ENCODE assay signal across 7 mouse cellular contexts in genomic region chr1:125560259-125561192, GRCm38 (mm10). TPM values are rescaled to one million over a fixed set of nuclear protein-coding genes. Genes with fewer than 3 reads are reported as not detected.
DNase-seq lines count a peak whose midpoint lies in the region; ATAC-seq lines count a peak whose summit lies in the region.

Slc35f5 (plus strand) TSS chr1:125560595.

- peaks cover 10% of the 10 kb centered on the region for H3K4me1 ChIP-seq in intestine, embryonic 15.5 days (replicated peaks)
- H3K4me1 ChIP-seq in midbrain, embryonic 10.5 days, result peaks cover 8% of the 10 kb centered on the region

- no peaks in the 10 kb centered on the region for H3K36me3 ChIP-seq in intestine, embryonic 15.5 days
- no peaks in the 10 kb centered on the region for H3K36me3 ChIP-seq in midbrain, embryonic 10.5 days

- peak; percentile 97 for ATAC-seq in intestine, embryonic 15.5 days

- H3K4me3 ChIP-seq in intestine, embryonic 15.5 days (replicated peaks), result peak within 1 kb of the TSS; percentile 89
- peak within 1 kb of the TSS; percentile 87 for H3K4me3 ChIP-seq in midbrain, embryonic 10.5 days

- H3K9ac ChIP-seq in intestine, embryonic 15.5 days, result peak within 1 kb of the TSS; percentile 96

- H3K27me3 ChIP-seq in intestine, embryonic 15.5 days (replicated peaks), result no peaks in the 10 kb centered on the region
- no peaks in the 10 kb centered on the region for H3K27me3 ChIP-seq in midbrain, embryonic 10.5 days (ENCODE audit: low read depth, poor library complexity, severe bottlenecking)

- intact Hi-C loops in gastrocnemius, postnatal 36 days (cut with DNase I), result loop anchor here (1.0 kb wide), 1 partner anchor 125 kb away; the partner anchor contains the start of gene Actr3
- intact Hi-C loops in left cerebral cortex, postnatal 25 days (cut with DNase I), result loop anchor here (1.0 kb wide), 1 partner anchor 125 kb away; the partner anchor contains the start of gene Actr3

- WGBS in intestine, embryonic 15.5 days, result under 1% methylated on average over 61 of the region's 61 CpGs
- under 1% methylated on average over 61 of the region's 61 CpGs for WGBS in midbrain, embryonic 10.5 days

- H3K9me3 ChIP-seq in intestine, embryonic 15.5 days, result no peaks in the 10 kb centered on the region
- no peaks in the 10 kb centered on the region for H3K9me3 ChIP-seq in midbrain, embryonic 10.5 days (replicated peaks)

- peak within 1 kb of the TSS; percentile 97 for H3K27ac ChIP-seq in intestine, embryonic 15.5 days
- peak within 1 kb of the TSS; percentile 89 for H3K27ac ChIP-seq in midbrain, embryonic 10.5 days (replicated peaks)

- peak within 1 kb of the TSS; percentile 72 for H3K4me2 ChIP-seq in intestine, embryonic 15.5 days (replicated peaks)

- DNase-seq in adrenal gland, adult 18-20 months (ENCODE audit: low spot score in 2 of 2), result peak; percentile 97 to 99
- DNase-seq in embryo, embryonic 11 days, result peak; percentile 97
- DNase-seq in gastrocnemius, postnatal 36 days, result peak; percentile 97 to 98
- DNase-seq in left cerebral cortex, postnatal 25 days (ENCODE audit: low spot score in 2 of 2), result peak; percentile 97
- peak; percentile 95 for DNase-seq in midbrain, embryonic 10.5 days (ENCODE audit: low spot score)
- DNase-seq in right cerebral cortex, postnatal 4 days, result peak; percentile 96

RNA-seq across cellular contexts. Expression of gene Slc35f5, which starts in this region (rescaled TPM):
- total RNA-seq in adrenal gland, adult 18-20 months (2021), result 10 to 100 TPM; 32.1 to 36.7 TPM
- total RNA-seq in gastrocnemius, postnatal 36 days (2021), result 10 to 100 TPM; 14.8 to 18.8 TPM
- 54.5 and 56.1 TPM in 2 replicates for polyA plus RNA-seq in intestine, embryonic 15.5 days (2015; fragmentation: Nextera tagmentation; extraction: Ambion mirVana)
- 10 to 100 TPM; 24.2 to 24.5 TPM for total RNA-seq in left cerebral cortex, postnatal 25 days (2021)
- polyA plus RNA-seq in midbrain, embryonic 10.5 days (2016; fragmentation: Nextera tagmentation; extraction: Ambion mirVana), result 22.5 and 23.0 TPM in 2 replicates

Comparison
In these comparisons a context has a peak if more than half of its experiments do, and no peak if none do; other contexts are left out.
1. Peak in every context shown above with its lines: DNase-seq, ATAC-seq, H3K4me3 ChIP-seq and H3K27ac ChIP-seq.